Mouse (Mus musculus) small intestine, adult 2 months (tissue): ENCODE measurements around the gene Fam189a1.

ENCODE experiments used
- CTCF ChIP-seq: fragments of 200-500 bp; IDR thresholded peaks from 2 replicates; pipeline ENCODE4 v1.5.1; 2012; ENCODE audit warnings: low read depth, mild to moderate bottlenecking, control low read depth, inconsistent platforms, low read length, moderate library complexity, mixed read lengths; ENCODE audit not compliant: insufficient replicate concordance, insufficient read length; ENCODE audit errors: extremely low read depth
- POLR2A ChIP-seq: fragments of 200-500 bp; IDR thresholded peaks from 2 replicates; pipeline ENCODE4 v1.6.1; 2012; ENCODE audit warnings: low read depth, mild to moderate bottlenecking, control low read depth, inconsistent platforms, low read length, moderate library complexity

DNA sequence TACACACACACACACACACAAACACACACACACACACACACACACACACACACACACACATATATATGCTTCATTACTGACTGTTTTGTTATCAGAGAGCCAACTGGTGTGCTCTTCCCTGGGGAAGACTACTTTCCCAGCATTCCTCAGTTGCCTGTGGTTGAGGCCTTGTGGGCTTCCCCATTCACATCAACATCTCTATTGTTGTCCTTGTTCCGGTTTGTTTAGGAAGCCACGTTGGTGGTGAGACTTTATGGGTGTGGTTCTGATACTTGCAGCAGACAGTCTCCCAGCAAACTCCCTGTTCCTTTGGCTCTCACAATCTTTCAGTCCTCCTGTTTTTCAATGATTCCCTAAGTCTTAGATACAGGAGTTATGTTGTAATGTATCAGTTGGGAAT, 204.2 kb downstream of the Fam189a1 start:
- TF ChIP-seq POLR2A, result no peak
- no peak for TF ChIP-seq CTCF
